In the genomic region with DNA sequence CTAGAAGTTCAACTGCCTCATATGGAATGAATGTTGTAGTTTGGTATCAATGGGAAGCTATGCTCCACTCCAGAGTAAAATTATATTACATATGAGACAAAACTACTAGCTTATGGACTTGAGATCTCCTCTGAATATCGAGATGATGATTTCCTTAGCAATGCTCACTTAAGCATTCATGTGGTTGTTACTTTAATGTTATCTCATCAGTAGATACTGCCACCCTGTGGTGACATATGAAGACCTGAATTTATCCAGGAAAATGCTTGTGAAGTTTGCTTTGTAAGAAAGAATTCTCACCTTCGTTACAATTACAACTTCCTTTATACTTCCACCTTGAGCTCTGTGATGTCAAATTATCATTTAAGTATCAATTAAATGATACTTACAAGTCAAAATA, we compare ENCODE assay signal across 9 mouse cellular contexts.
DNase-seq lines count a peak whose midpoint lies in the region; ATAC-seq lines count a peak whose summit lies in the region.
"Had no signal": no experiment of that assay in that cellular context is flagged by ENCODE, and none has a peak within 500 bp of the region (broad histone marks: within the 10 kb centered on the region; RNA-seq: fewer than 3 reads in every experiment).

No protein-coding gene starts in this region.

- no peaks in the 10 kb centered on the region for H3K36me3 ChIP-seq in midbrain, embryonic 13.5 days
- H3K36me3 ChIP-seq: hindbrain, embryonic 15.5 days had no signal

- no peak overlapping the region for H3K27ac ChIP-seq in midbrain, embryonic 13.5 days
- H3K27ac ChIP-seq: hindbrain, embryonic 15.5 days had no signal

- ATAC-seq in midbrain, embryonic 13.5 days = 0 out of 2 replicates have a peak, but pooled peaks have one; percentile 14

- no peak overlapping the region for H3K4me3 ChIP-seq in midbrain, embryonic 13.5 days (replicated peaks)
- H3K4me3 ChIP-seq: hindbrain, embryonic 15.5 days had no signal

- no peak overlapping the region for H3K9ac ChIP-seq in midbrain, embryonic 13.5 days (replicated peaks)
- H3K9ac ChIP-seq: hindbrain, embryonic 15.5 days had no signal

- peak; percentile 35 to 57 for DNase-seq in cerebellum, postnatal 14 days
- DNase-seq in cerebellum, adult 11-12 months = no peak
- peak; percentile 4 for DNase-seq in left cerebral cortex, adult 18-20 months (ENCODE audit: low spot score in 2 of 2)
- DNase-seq in left cerebral cortex, adult 8-10 months (ENCODE audit: low spot score in 2 of 2) = no peak
- peak; percentile 2 for DNase-seq in c-Kit-positive CD71-negative TER-119-negative erythroid progenitor cells, embryonic 14.5 days (ENCODE audit: low read depth)
- DNase-seq in spleen, adult 18-20 months = no peak
- DNase-seq in gastrocnemius, postnatal 36 days = no peak

- intact Hi-C loops in gastrocnemius, postnatal 36 days (cut with DNase I) = no loop called here

- H3K27me3 ChIP-seq in midbrain, embryonic 13.5 days = 0 out of 2 replicates have a peak, but pooled peaks cover 4% of the 10 kb centered on the region

- H3K9me3 ChIP-seq in midbrain, embryonic 13.5 days = no peaks in the 10 kb centered on the region
- H3K9me3 ChIP-seq: hindbrain, embryonic 15.5 days had no signal

- H3K4me2 ChIP-seq in midbrain, embryonic 13.5 days (replicated peaks) = no peak overlapping the region
- H3K4me2 ChIP-seq: hindbrain, embryonic 15.5 days had no signal

- 31% methylated on average over 2 of the region's 2 CpGs for WGBS in midbrain, embryonic 13.5 days

- no peaks in the 10 kb centered on the region for H3K4me1 ChIP-seq in midbrain, embryonic 13.5 days (replicated peaks)
- H3K4me1 ChIP-seq: hindbrain, embryonic 15.5 days had no signal

Comparison
In these comparisons a context has a peak if more than half of its experiments do, and no peak if none do; other contexts are left out.
1. DNase-seq: peak in cerebellum, postnatal 14 days (2 of 2), left cerebral cortex, adult 18-20 months (2 of 2) and c-Kit-positive CD71-negative TER-119-negative erythroid progenitor cells, embryonic 14.5 days (single experiment); none in cerebellum, adult 11-12 months (single experiment), left cerebral cortex, adult 8-10 months (0 of 2), spleen, adult 18-20 months (0 of 2) and gastrocnemius, postnatal 36 days (0 of 2).